Mouse (Mus musculus): ENCODE results near the gene Pcsk6. TPM values are rescaled to one million over a fixed set of nuclear protein-coding genes. Genes with fewer than 3 reads are reported as not detected.

The Pcsk6 gene
- polyA plus RNA-seq, 1 experiment from 2014 or later: 7.0 TPM

GRCm38 (mm10) chr7:65902471-65903180 is 41.1 kb downstream of the Pcsk6 start:
- DNase-seq (ENCODE audit: low spot score) (peak; percentile 20), ATAC-seq (ENCODE audit: low FRiP score, low TSS enrichment) (peak; percentile 72; the same call in 1 of the 2 replicates)
- Histone ChIP-seq H3K27me3 (ENCODE audit: control insufficient read depth, insufficient read depth, low read length) (no peaks in the 10 kb centered on the region), H3K4me2 (replicated peaks; ENCODE audit: low read depth) (peak overlapping the region; percentile 3; the same call in 1 of the 2 replicates), H3K9me3 (ENCODE audit: control insufficient read depth, low read length) (no peaks in the 10 kb centered on the region), H3K4me1 (replicated peaks; ENCODE audit: control insufficient read depth, insufficient read depth) (0 out of 2 replicates have a peak, but pooled peaks cover 3% of the 10 kb centered on the region), H3K27ac (replicated peaks) (peak overlapping the region; percentile 69), H3K9ac (ENCODE audit: low read length) (no peak overlapping the region; the same call in 1 of the 2 replicates), H3K36me3 (ENCODE audit: control insufficient read depth, insufficient read depth, low read length) (no peaks in the 10 kb centered on the region), H3K4me3 (ENCODE audit: low read depth, low read length) (no peak overlapping the region)
- WGBS: 17% methylated on average over 13 of the region's 13 CpGs
- TF ChIP-seq EP300 (optimal IDR thresholded peaks at IDR 0.05) (no peak), CTCF (IDR thresholded peaks at IDR 0.05; ENCODE audit: low read depth) (0 out of 2 replicates have a peak, but pooled peaks have one; percentile 1)

- ATAC-seq (ENCODE audit: low FRiP score, low TSS enrichment) (no peak), DNase-seq (ENCODE audit: low spot score) (no peak)
- H3K4me2 ChIP-seq (replicated peaks; ENCODE audit: low read depth): no peak overlapping the region
- H3K27ac ChIP-seq (replicated peaks): no peak overlapping the region
- H3K27me3 ChIP-seq (ENCODE audit: control insufficient read depth, insufficient read depth, low read length): no peaks in the 10 kb centered on the region
- WGBS: 89% methylated on average over 6 of the region's 6 CpGs
- TF ChIP-seq EP300 (optimal IDR thresholded peaks at IDR 0.05): no peak
- TF ChIP-seq CTCF (IDR thresholded peaks at IDR 0.05; ENCODE audit: low read depth): no peak
- H3K4me1 ChIP-seq (replicated peaks; ENCODE audit: control insufficient read depth, insufficient read depth): 0 out of 2 replicates have a peak, but pooled peaks cover 3% of the 10 kb centered on the region
- H3K4me3 ChIP-seq (ENCODE audit: low read depth, low read length): no peak overlapping the region
- no peak overlapping the region for H3K9ac ChIP-seq (ENCODE audit: low read length)
- no peaks in the 10 kb centered on the region for H3K9me3 ChIP-seq (ENCODE audit: control insufficient read depth, low read length)
- no peaks in the 10 kb centered on the region for H3K36me3 ChIP-seq (ENCODE audit: control insufficient read depth, insufficient read depth, low read length)
Observed at GRCm38 (mm10) chr7:65903456-65903855, 41.9 kb downstream of the Pcsk6 start.

- 69% methylated on average over 9 of the region's 9 CpGs for WGBS
Observed at GRCm38 (mm10) chr7:65906528-65907272, 45.2 kb downstream of the Pcsk6 start.

GRCm38 (mm10) chr7:65909343-65910127 is 48.0 kb downstream of the Pcsk6 start:
- 58% methylated on average over 12 of the region's 12 CpGs for WGBS
- Histone ChIP-seq H3K27ac (replicated peaks) (no peak overlapping the region), H3K4me1 (replicated peaks; ENCODE audit: control insufficient read depth, insufficient read depth) (no peaks in the 10 kb centered on the region), H3K9ac (ENCODE audit: low read length) (no peak overlapping the region), H3K27me3 (ENCODE audit: control insufficient read depth, insufficient read depth, low read length) (no peaks in the 10 kb centered on the region), H3K9me3 (ENCODE audit: control insufficient read depth, low read length) (no peaks in the 10 kb centered on the region), H3K4me3 (ENCODE audit: low read depth, low read length) (no peak overlapping the region), H3K4me2 (replicated peaks; ENCODE audit: low read depth) (no peak overlapping the region), H3K36me3 (ENCODE audit: control insufficient read depth, insufficient read depth, low read length) (no peaks in the 10 kb centered on the region)
- no peak for DNase-seq (ENCODE audit: low spot score)
- no peak for ATAC-seq (ENCODE audit: low FRiP score, low TSS enrichment)
- TF ChIP-seq CTCF (IDR thresholded peaks at IDR 0.05; ENCODE audit: low read depth): no peak
- no peak for TF ChIP-seq EP300 (optimal IDR thresholded peaks at IDR 0.05)

More at GRCm38 (mm10) chr7:65906528-65907272, 45.2 kb downstream of the Pcsk6 start:
- TF ChIP-seq EP300 (optimal IDR thresholded peaks at IDR 0.05) (no peak), CTCF (IDR thresholded peaks at IDR 0.05; ENCODE audit: low read depth) (no peak)
- no peak overlapping the region for H3K27ac ChIP-seq (replicated peaks)
- H3K9me3 ChIP-seq (ENCODE audit: control insufficient read depth, low read length): no peaks in the 10 kb centered on the region
- no peak overlapping the region for H3K9ac ChIP-seq (ENCODE audit: low read length)
- peak; percentile 28 for DNase-seq (ENCODE audit: low spot score)
- no peaks in the 10 kb centered on the region for H3K36me3 ChIP-seq (ENCODE audit: control insufficient read depth, insufficient read depth, low read length)
- no peak overlapping the region for H3K4me3 ChIP-seq (ENCODE audit: low read depth, low read length)
- peak; percentile 65; the same call in 1 of the 2 replicates for ATAC-seq (ENCODE audit: low FRiP score, low TSS enrichment)
- no peak overlapping the region for H3K4me2 ChIP-seq (replicated peaks; ENCODE audit: low read depth)
- no peaks in the 10 kb centered on the region for H3K27me3 ChIP-seq (ENCODE audit: control insufficient read depth, insufficient read depth, low read length)
- 0 out of 2 replicates have a peak, but pooled peaks cover 3% of the 10 kb centered on the region for H3K4me1 ChIP-seq (replicated peaks; ENCODE audit: control insufficient read depth, insufficient read depth)

GRCm38 (mm10) chr7:65913088-65913610 is 51.6 kb downstream of the Pcsk6 start:
- TF ChIP-seq EP300 (optimal IDR thresholded peaks at IDR 0.05) (no peak), CTCF (IDR thresholded peaks at IDR 0.05; ENCODE audit: low read depth) (no peak)
- Histone ChIP-seq H3K4me1 (replicated peaks; ENCODE audit: control insufficient read depth, insufficient read depth) (no peaks in the 10 kb centered on the region), H3K27ac (replicated peaks) (no peak overlapping the region), H3K4me2 (replicated peaks; ENCODE audit: low read depth) (no peak overlapping the region), H3K9ac (ENCODE audit: low read length) (no peak overlapping the region), H3K4me3 (ENCODE audit: low read depth, low read length) (no peak overlapping the region), H3K27me3 (ENCODE audit: control insufficient read depth, insufficient read depth, low read length) (no peaks in the 10 kb centered on the region), H3K36me3 (ENCODE audit: control insufficient read depth, insufficient read depth, low read length) (no peaks in the 10 kb centered on the region), H3K9me3 (ENCODE audit: control insufficient read depth, low read length) (no peaks in the 10 kb centered on the region)
- 65% methylated on average over 3 of the region's 3 CpGs for WGBS
- ATAC-seq (ENCODE audit: low FRiP score, low TSS enrichment) (no peak), DNase-seq (ENCODE audit: low spot score) (no peak)
